Mouse (Mus musculus) heart, embryonic 13.5 days (tissue): ENCODE results near the gene Mrps35. TPM values are rescaled to one million over a fixed set of nuclear protein-coding genes. Genes with fewer than 3 reads are reported as not detected.
A peak's percentile ranks its signal among the peaks of the same experiment; 100 is the strongest.

ENCODE experiments used
- ATAC-seq: fragments of 200-750 bp; cut with Nextera tagmentation; 2 replicates; pipeline ENCODE4 v1.8.0; 2017; ENCODE audit warnings: moderate TSS enrichment; ENCODE audit not compliant: insufficient number of reproducible peaks, low FRiP score, low TSS enrichment; ENCODE audit errors: extremely low read depth
- H3K27ac ChIP-seq: fragments of 300-500 bp; sonication (generic); replicated peaks from 2 replicates; pipeline ENCODE4 v1.5.1; 2015; ENCODE audit warnings: moderate library complexity, mild to moderate bottlenecking, inconsistent platforms
- H3K27me3 ChIP-seq: fragments of 300-500 bp; sonication (generic); replicated peaks from 2 replicates; pipeline ENCODE4 v1.6.1; 2015; ENCODE audit warnings: mild to moderate bottlenecking, inconsistent platforms
- H3K36me3 ChIP-seq: fragments of 300-500 bp; sonication (generic); 2 replicates; pipeline ENCODE4 v1.6.1; 2015; ENCODE audit warnings: mild to moderate bottlenecking, inconsistent platforms
- H3K4me1 ChIP-seq: fragments of 300-500 bp; sonication (generic); 2 replicates; pipeline ENCODE4 v1.6.1; 2015; ENCODE audit warnings: inconsistent platforms
- H3K4me2 ChIP-seq: fragments of 300-500 bp; sonication (generic); 2 replicates; pipeline ENCODE4 v1.6.1; 2015; ENCODE audit warnings: inconsistent platforms, mild to moderate bottlenecking, moderate library complexity
- H3K4me3 ChIP-seq: fragments of 300-500 bp; sonication (generic); 2 replicates; pipeline ENCODE4 v1.5.1; 2015; ENCODE audit warnings: moderate library complexity, mild to moderate bottlenecking, inconsistent platforms
- H3K9ac ChIP-seq: fragments of 300-500 bp; sonication (generic); 2 replicates; pipeline ENCODE4 v1.6.1; 2015; ENCODE audit warnings: inconsistent platforms, mild to moderate bottlenecking, moderate library complexity
- H3K9me3 ChIP-seq: fragments of 300-500 bp; sonication (generic); 2 replicates; pipeline ENCODE4 v1.6.1; 2016; ENCODE audit warnings: inconsistent platforms
- WGBS: fragments of 180-500 bp; shearing (Covaris S2); methylation state at CpG from one replicate; pipeline ENCODE4 v1.1.7; 2015; ENCODE audit warnings: mixed read lengths; 5-methylcytosine and 5-hydroxymethylcytosine counted together
- polyA plus RNA-seq: library from polyadenylated mRNA; unstranded; fragments of >200 nt; fragmentation: Nextera tagmentation; extraction: Ambion mirVana; gene quantifications from 2 replicates; pipeline ENCODE4 v1.2.1, GENCODE M21; 2015

Mrps35 gene
- polyA plus RNA-seq, 1 experiment from 2014 or later = 123 TPM

DNA sequence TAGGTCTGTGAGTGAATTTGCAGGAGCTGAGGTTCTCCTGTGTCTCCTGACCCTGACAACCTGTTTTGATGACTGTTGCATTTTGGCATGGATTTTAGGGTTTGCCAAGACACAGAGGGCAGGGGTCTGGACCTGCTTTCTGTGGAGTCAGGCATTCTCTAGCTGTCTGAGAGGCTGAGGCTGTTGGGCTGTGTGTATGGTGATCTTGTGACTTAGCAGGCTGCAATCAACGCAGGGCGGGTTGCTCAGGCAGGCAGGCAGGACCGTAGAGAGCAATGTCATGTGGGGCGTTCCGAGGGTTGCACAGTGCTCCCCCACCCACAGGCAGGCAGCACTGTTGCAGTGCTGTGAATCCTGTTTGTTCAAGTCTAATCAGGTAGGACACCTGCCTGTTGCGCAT is 64.2 kb downstream of the Mrps35 start:
- H3K4me3 ChIP-seq = no peak overlapping the region
- no peak overlapping the region for H3K9ac ChIP-seq
- no peak overlapping the region for H3K4me2 ChIP-seq
- no peak for ATAC-seq
- no peak overlapping the region for H3K27ac ChIP-seq
- peaks cover 82% of the 10 kb centered on the region for H3K36me3 ChIP-seq
- H3K9me3 ChIP-seq = no peaks in the 10 kb centered on the region
- WGBS = 83% methylated on average over 6 of the region's 6 CpGs
- peaks cover 11% of the 10 kb centered on the region for H3K4me1 ChIP-seq
- H3K27me3 ChIP-seq = no peaks in the 10 kb centered on the region

DNA sequence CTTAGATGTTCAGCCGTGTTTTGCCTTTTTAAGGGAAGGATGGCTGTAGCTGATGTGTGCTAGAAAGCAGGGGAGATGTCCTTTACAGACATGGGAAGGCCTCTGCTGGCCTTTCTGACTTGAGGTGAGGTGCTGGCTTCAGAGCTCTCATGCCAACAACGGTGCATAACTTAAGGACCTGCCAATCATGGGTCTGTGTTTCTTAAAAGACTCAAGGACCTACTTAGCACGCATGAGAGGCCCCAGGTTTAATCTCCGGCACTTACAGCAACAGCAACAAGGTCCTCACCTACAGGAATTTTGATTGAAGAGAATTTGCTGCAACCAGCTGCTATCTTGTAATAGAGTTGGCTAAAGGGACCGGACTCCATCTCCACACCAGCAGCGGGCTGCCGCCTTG is 66.7 kb downstream of the Mrps35 start:
- 41% methylated on average over 7 of the region's 7 CpGs for WGBS
- Histone ChIP-seq H3K4me1 (peaks cover 11% of the 10 kb centered on the region), H3K27me3 (no peaks in the 10 kb centered on the region), H3K4me2 (no peak overlapping the region), H3K9me3 (no peaks in the 10 kb centered on the region), H3K4me3 (no peak overlapping the region), H3K9ac (no peak overlapping the region), H3K36me3 (peaks cover 69% of the 10 kb centered on the region), H3K27ac (no peak overlapping the region)
- ATAC-seq = no peak

DNA sequence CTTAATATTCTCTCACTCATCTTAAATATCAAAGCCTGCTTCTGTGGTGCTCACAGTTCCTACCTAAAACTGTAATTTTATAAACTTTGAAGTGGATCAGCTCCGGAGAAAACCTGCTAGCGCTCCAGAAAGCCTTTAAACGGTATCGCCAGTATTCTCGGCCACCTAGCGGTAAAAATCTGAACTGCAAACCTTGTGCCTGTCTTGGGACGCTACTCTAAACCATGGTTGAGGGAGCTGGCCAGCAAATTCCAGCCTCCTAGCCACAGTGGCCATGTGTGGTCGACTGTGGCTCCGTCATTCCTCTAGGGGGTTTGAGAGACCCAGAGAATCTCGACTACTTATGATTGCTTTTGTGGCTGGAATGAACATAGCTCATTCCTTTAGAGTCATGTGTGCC is 74.0 kb downstream of the Mrps35 start:
- H3K9ac ChIP-seq = no peak overlapping the region
- H3K27ac ChIP-seq = no peak overlapping the region
- H3K4me2 ChIP-seq = no peak overlapping the region
- WGBS = 6% methylated on average over 10 of the region's 10 CpGs
- ATAC-seq = no peak
- H3K36me3 ChIP-seq = peaks cover 10% of the 10 kb centered on the region; the same call in 1 of the 2 replicates
- no peaks in the 10 kb centered on the region for H3K9me3 ChIP-seq
- H3K27me3 ChIP-seq = no peaks in the 10 kb centered on the region
- H3K4me3 ChIP-seq = no peak overlapping the region
- H3K4me1 ChIP-seq = peaks cover 8% of the 10 kb centered on the region

DNA sequence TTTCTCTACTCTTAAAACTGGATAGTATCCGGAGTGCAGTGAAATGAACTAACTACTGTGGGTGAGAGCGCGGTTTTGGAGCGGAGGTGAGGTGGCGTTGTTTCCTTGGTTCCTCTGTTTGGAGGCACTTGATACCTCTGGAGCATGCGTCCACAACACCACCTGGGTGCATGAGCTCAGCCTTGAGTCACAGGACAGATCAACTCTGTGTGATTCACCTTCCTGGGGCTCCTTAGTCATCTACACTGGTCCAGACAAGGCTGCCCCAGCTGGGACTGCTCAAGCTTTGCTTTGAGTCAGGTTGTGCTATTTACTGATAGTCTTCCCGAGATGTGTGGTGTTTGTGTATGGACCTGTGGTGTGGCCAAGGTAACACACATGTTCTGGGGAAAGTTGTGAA is 75.2 kb downstream of the Mrps35 start:
- H3K4me2 ChIP-seq = no peak overlapping the region
- no peak overlapping the region for H3K9ac ChIP-seq
- 83% methylated on average over 7 of the region's 7 CpGs for whole genome bisulfite sequencing
- H3K4me1 ChIP-seq = peaks cover 8% of the 10 kb centered on the region
- H3K36me3 ChIP-seq = peaks cover under 1% of the 10 kb centered on the region; the same call in 1 of the 2 replicates
- H3K27me3 ChIP-seq = no peaks in the 10 kb centered on the region
- no peak overlapping the region for H3K4me3 ChIP-seq
- no peak overlapping the region for H3K27ac ChIP-seq
- no peaks in the 10 kb centered on the region for H3K9me3 ChIP-seq
- ATAC-seq = no peak

DNA sequence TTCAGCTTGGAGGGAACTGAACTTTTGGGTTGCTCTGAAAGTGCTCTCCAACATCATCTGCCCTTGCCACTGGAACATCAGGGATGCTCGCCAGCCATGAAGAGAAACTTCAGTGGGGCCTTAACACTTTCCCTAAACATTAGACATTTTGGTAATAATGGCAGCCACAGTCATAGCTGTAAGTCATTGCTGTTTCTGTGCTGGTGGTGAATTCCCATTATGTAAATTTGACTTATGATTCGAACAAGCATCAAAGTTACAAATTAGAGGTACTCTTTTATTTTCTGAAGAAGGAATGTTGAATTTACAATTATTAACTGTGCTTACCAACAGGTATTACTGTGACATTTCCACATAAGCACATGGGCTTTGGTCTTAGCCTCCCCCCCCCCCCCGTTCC is 75.6 kb downstream of the Mrps35 start:
- H3K4me2 ChIP-seq = no peak overlapping the region
- peaks cover 8% of the 10 kb centered on the region for H3K4me1 ChIP-seq
- 81% methylated on average over 3 of the region's 3 CpGs for WGBS
- H3K9ac ChIP-seq = no peak overlapping the region
- ATAC-seq = no peak
- H3K27ac ChIP-seq = no peak overlapping the region
- no peaks in the 10 kb centered on the region for H3K9me3 ChIP-seq
- H3K27me3 ChIP-seq = no peaks in the 10 kb centered on the region
- H3K4me3 ChIP-seq = no peak overlapping the region
- H3K36me3 ChIP-seq = no peaks in the 10 kb centered on the region; the same call in 1 of the 2 replicates

DNA sequence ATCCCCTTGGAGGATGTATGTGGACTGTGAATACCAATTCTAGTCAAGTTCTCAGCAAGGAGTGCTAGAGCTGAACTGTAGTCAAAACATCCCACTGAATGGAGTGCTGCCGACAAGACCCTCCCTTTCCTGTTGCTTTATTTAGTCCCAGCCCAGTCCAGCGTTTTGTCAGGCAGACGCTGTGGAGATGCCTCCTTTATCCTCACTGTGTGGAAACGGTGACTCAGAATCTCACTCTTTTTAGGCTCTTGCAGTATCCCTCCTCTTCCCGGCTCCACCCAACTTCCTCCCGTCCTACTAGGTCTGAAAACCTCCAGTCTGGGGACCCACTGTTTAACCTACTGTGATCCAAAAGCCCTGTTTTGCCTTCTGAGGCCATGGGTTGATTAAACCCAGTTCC is 78.8 kb downstream of the Mrps35 start:
- Histone ChIP-seq H3K9ac (no peak overlapping the region), H3K4me2 (peak overlapping the region; percentile 32), H3K27me3 (no peaks in the 10 kb centered on the region), H3K9me3 (no peaks in the 10 kb centered on the region), H3K36me3 (no peaks in the 10 kb centered on the region), H3K4me3 (no peak overlapping the region), H3K27ac (no peak overlapping the region), H3K4me1 (peaks cover 8% of the 10 kb centered on the region)
- 24% methylated on average over 6 of the region's 6 CpGs for WGBS
- ATAC-seq = no peak

Other genes with a start within 250 kb of the Mrps35 start
- 2.2 and 2.5 TPM in 2 replicates for gene Arntl2, start 246.7 kb upstream of the Mrps35 start, polyA plus RNA-seq
- gene Smco2, start 192.7 kb upstream of the Mrps35 start, polyA plus RNA-seq = not detected in 2 replicates
- 47.0 and 48.6 TPM in 2 replicates for gene Ppfibp1, start 154.3 kb upstream of the Mrps35 start, polyA plus RNA-seq
- gene 1700034J05Rik, start 88.3 kb upstream of the Mrps35 start, polyA plus RNA-seq = 0.04 and 0.18 TPM in 2 replicates
- gene Rep15, start 10.2 kb upstream of the Mrps35 start, polyA plus RNA-seq = 0.60 and 1.1 TPM in 2 replicates
- 0.48 and 0.51 TPM in 2 replicates for gene Mansc4, start 44.3 kb downstream of the Mrps35 start, polyA plus RNA-seq
- 3.6 and 3.9 TPM in 2 replicates for gene Klhl42, start 48.6 kb downstream of the Mrps35 start, polyA plus RNA-seq
- gene Pthlh, start 221.4 kb downstream of the Mrps35 start, polyA plus RNA-seq = 2.4 and 2.7 TPM in 2 replicates